Mouse (Mus musculus): ENCODE measurements around the gene Pofut2.

The Pofut2 gene

DNA sequence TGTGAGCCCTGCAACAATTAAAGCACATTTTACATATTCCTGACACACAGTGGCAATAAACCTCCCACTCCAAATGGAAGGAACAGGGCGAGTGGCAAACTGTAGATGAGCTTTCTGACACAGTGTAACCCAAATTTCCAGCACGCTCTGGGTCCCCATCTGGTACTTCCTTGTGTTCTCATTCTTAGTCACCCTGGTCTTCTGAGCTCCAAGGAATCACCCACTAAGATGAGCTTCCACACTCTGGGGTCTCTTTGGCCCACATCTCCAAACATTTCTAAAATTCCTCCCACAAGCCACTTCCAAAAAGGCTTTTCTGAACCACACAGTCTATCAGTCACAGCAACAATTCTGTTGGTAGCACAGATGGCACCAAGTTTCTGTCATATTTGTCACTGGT is 56.7 kb downstream of the Pofut2 start:
- peak; percentile 55 to 85 for DNase-seq (ENCODE audit: low spot score in 2 of 2)

Measured in right cerebral cortex, postnatal 36 days (tissue).